Mouse (Mus musculus) embryo, embryonic 10.5 days (tissue): Measurements from ENCODE around the gene Zfand4.
"Not testable (repeated sequence)": the region's sequence is repeated elsewhere in the genome, so short reads cannot be mapped to it uniquely, and the experiment has no call there.

Experiments
- DNase-seq: peaks from one replicate; pipeline ENCODE4 v3.0.0-alpha.2; 2015; ENCODE audit warnings: low spot score

The Zfand4 gene

GRCm38 (mm10) chr6:116264018-116264651, at the start of gene Zfand4:
Zfand4 (plus strand) TSS chr6:116264222.
- peak; percentile 97 for DNase-seq

GRCm38 (mm10) chr6:116227767-116228166, 36.3 kb upstream of the Zfand4 start:
- DNase-seq: no peak

GRCm38 (mm10) chr6:116228785-116229525, 35.1 kb upstream of the Zfand4 start:
- peak; percentile 77 for DNase-seq

GRCm38 (mm10) chr6:116234821-116235220, 29.2 kb upstream of the Zfand4 start:
- DNase-seq: not testable (repeated sequence)

- DNase-seq: no peak
Observed at GRCm38 (mm10) chr6:116235336-116235735, 28.7 kb upstream of the Zfand4 start.

GRCm38 (mm10) chr6:116238083-116238482, 25.9 kb upstream of the Zfand4 start:
- DNase-seq: no peak

GRCm38 (mm10) chr6:116240371-116240770, 23.7 kb upstream of the Zfand4 start:
- DNase-seq: no peak

- no peak for DNase-seq
Observed at GRCm38 (mm10) chr6:116259649-116260048, 4.4 kb upstream of the Zfand4 start.

- no peak for DNase-seq
Observed at GRCm38 (mm10) chr6:116260481-116260880, 3.5 kb upstream of the Zfand4 start.

GRCm38 (mm10) chr6:116262824-116263223, 1.2 kb upstream of the Zfand4 start:
- DNase-seq: no peak

- DNase-seq: no peak
Observed at GRCm38 (mm10) chr6:116264836-116265235, 814 bp downstream of the Zfand4 start.

- DNase-seq: peak; percentile 2
Observed at GRCm38 (mm10) chr6:116265603-116266002, 1.6 kb downstream of the Zfand4 start.

GRCm38 (mm10) chr6:116266273-116267109, 2.5 kb downstream of the Zfand4 start:
- DNase-seq: peak; percentile 88

GRCm38 (mm10) chr6:116267110-116267423, 3.0 kb downstream of the Zfand4 start:
- DNase-seq: no peak

GRCm38 (mm10) chr6:116275695-116276094, 11.7 kb downstream of the Zfand4 start:
- no peak for DNase-seq

- DNase-seq: no peak
Observed at GRCm38 (mm10) chr6:116278679-116279317, 14.8 kb downstream of the Zfand4 start.

GRCm38 (mm10) chr6:116281014-116281413, 17.0 kb downstream of the Zfand4 start:
- no peak for DNase-seq

GRCm38 (mm10) chr6:116282546-116282945, 18.5 kb downstream of the Zfand4 start:
- DNase-seq: peak; percentile 54

- DNase-seq: no peak
Observed at GRCm38 (mm10) chr6:116283280-116283679, 19.3 kb downstream of the Zfand4 start.

- no peak for DNase-seq
Observed at GRCm38 (mm10) chr6:116286321-116286720, 22.3 kb downstream of the Zfand4 start.

GRCm38 (mm10) chr6:116286870-116287575, 23.0 kb downstream of the Zfand4 start:
- DNase-seq: peak; percentile 13

GRCm38 (mm10) chr6:116311411-116311810, 47.4 kb downstream of the Zfand4 start:
- DNase-seq: no peak
